Mouse (Mus musculus) thymus, adult 2 months (tissue): ENCODE data around the gene Ppp2r2c.

Experiments used
- CTCF ChIP-seq: fragments of 200-500 bp; IDR thresholded peaks from 2 replicates; pipeline ENCODE4 v1.5.1; 2012; ENCODE audit warnings: mild to moderate bottlenecking, control low read depth, low read length, moderate library complexity, borderline replicate concordance; ENCODE audit not compliant: control insufficient read depth, poor library complexity, insufficient read depth; ENCODE audit errors: extremely low read depth
- POLR2A ChIP-seq: fragments of 200-500 bp; IDR thresholded peaks from 2 replicates; pipeline ENCODE4 v1.6.1; 2012; ENCODE audit warnings: mild to moderate bottlenecking, low read length, control low read depth, moderate library complexity; ENCODE audit not compliant: control insufficient read depth, poor library complexity, insufficient read depth; ENCODE audit errors: extremely low read depth

DNA sequence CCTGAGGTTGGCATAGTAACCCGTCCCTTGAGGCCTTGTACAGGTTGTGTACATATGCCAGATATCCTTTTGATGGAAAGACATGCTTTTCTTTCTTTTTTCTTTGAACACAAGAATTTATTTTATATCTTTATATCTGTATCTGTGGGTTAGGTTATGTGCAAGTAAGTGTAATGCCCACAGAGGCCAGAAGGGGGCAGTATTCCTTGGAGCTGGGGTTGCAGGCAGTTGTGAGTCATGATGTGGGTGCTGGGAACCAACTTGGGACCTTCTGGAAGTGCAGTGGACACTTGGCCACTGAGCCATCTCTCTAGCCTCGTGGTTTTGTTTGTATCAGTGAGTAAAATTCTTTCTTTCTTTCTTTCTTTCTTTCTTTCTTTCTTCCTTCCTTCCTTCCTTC lies 74.1 kb downstream of the Ppp2r2c start:
- TF ChIP-seq CTCF (peak; percentile 31; the same call in 1 of the 2 replicates), POLR2A (no peak)
